Mouse (Mus musculus): ENCODE measurements at regions not wholly inside any gene's neighbourhood (a gene's known extent, or its start where the extent isn't known, plus 50 kb on each side); places are given as distances from the start of the nearest gene placed in this dataset.

- no peaks in the 10 kb centered on the region for H3K36me3 ChIP-seq (ENCODE audit: control insufficient read depth in 1 of 2, insufficient read depth in 2 of 2, low read length in 2 of 2)
- H3K27me3 ChIP-seq (ENCODE audit: control insufficient read depth in 1 of 2, insufficient read depth in 2 of 2, low read length in 2 of 2), result no peaks in the 10 kb centered on the region
- no peaks in the 10 kb centered on the region for H3K79me2 ChIP-seq (ENCODE audit: control insufficient read depth, insufficient read depth, low read length, poor library complexity)
- TF ChIP-seq SMC3 (IDR thresholded peaks at IDR 0.05; ENCODE audit: low read depth, low read length) (no peak), USF2 (IDR thresholded peaks at IDR 0.05; ENCODE audit: borderline replicate concordance in 1 of 2, insufficient read depth in 1 of 2, low read depth in 1 of 2, low read length in 2 of 2) (no peak), ZKSCAN1 (IDR thresholded peaks at IDR 0.05; ENCODE audit: low read depth, low read length) (no peak), POLR2A (IDR thresholded peaks at IDR 0.05; ENCODE audit: control insufficient read depth in 1 of 2, insufficient read depth in 1 of 2, low read depth in 1 of 2, low read length in 2 of 2, poor library complexity in 1 of 2) (no peak), ZNF384 (IDR thresholded peaks at IDR 0.05; ENCODE audit: low read depth, low read length) (no peak), MEF2A (IDR thresholded peaks at IDR 0.05; ENCODE audit: extremely low read depth, insufficient replicate concordance, low read depth, low read length, poor library complexity, severe bottlenecking) (no peak), KAT2A (conservative IDR thresholded peaks at IDR 0.05; ENCODE audit: low read depth, low read length) (no peak), SIN3A (IDR thresholded peaks at IDR 0.05; ENCODE audit: low read length) (no peak), TCF12 (IDR thresholded peaks at IDR 0.05; ENCODE audit: low read depth, low read length) (no peak), MYB (IDR thresholded peaks at IDR 0.05; ENCODE audit: low read depth, low read length) (no peak), NRF1 (IDR thresholded peaks at IDR 0.05; ENCODE audit: insufficient read depth, low read depth, low read length, poor library complexity, severe bottlenecking) (no peak), HCFC1 (IDR thresholded peaks at IDR 0.05; ENCODE audit: low read depth, low read length) (no peak), MAFK (IDR thresholded peaks at IDR 0.05; ENCODE audit: borderline replicate concordance, low read depth, low read length) (no peak), GATA1 (IDR thresholded peaks at IDR 0.05; ENCODE audit: low read depth, low read length) (no peak), CTCF (IDR thresholded peaks at IDR 0.05 in 2 of 3, conservative IDR thresholded peaks at IDR 0.05 in 1 of 3; ENCODE audit: control insufficient read depth in 1 of 3, insufficient read depth in 1 of 3, low read depth in 2 of 3, low read length in 3 of 3, poor library complexity in 1 of 3, severe bottlenecking in 1 of 3) (no peak)
- DNase-seq (ENCODE audit: low read depth, low spot score), result no peak
- H3K27ac ChIP-seq (ENCODE audit: control insufficient read depth, low read depth, low read length), result no peak overlapping the region
- no peaks in the 10 kb centered on the region for H3K4me1 ChIP-seq (ENCODE audit: control insufficient read depth in 1 of 2, insufficient read depth in 2 of 2, low read length in 2 of 2)
- H3K9me3 ChIP-seq (replicated peaks; ENCODE audit: insufficient read depth, low read length), result no peaks in the 10 kb centered on the region
- H3K9ac ChIP-seq (ENCODE audit: control insufficient read depth, low read depth, low read length, poor library complexity, severe bottlenecking), result no peak overlapping the region
- no peak overlapping the region for H3K4me3 ChIP-seq (ENCODE audit: control insufficient read depth in 1 of 2, insufficient read depth in 1 of 2, low read depth in 2 of 2, low read length in 2 of 2)
These were observed 517.9 kb upstream of the Sox9 start for GRCm38 (mm10) chr11:112264077-112264476.

GRCm38 (mm10) chr11:112270911-112271310, 511.1 kb upstream of the Sox9 start:
- TF ChIP-seq CHD2 (IDR thresholded peaks at IDR 0.05; ENCODE audit: low read length) (no peak), RAD21 (IDR thresholded peaks at IDR 0.05; ENCODE audit: low read depth, low read length) (no peak), E2F4 (IDR thresholded peaks at IDR 0.05; ENCODE audit: borderline replicate concordance, low read depth, low read length) (no peak)

More at GRCm38 (mm10) chr11:112270911-112271310, 511.1 kb upstream of the Sox9 start:
- 0 out of 2 replicates have a peak, but pooled peaks cover 2% of the 10 kb centered on the region for H3K9me3 ChIP-seq (replicated peaks; ENCODE audit: insufficient read depth, low read length)
- H3K9ac ChIP-seq (ENCODE audit: control insufficient read depth, low read depth, low read length, poor library complexity, severe bottlenecking), result no peak overlapping the region
- no peaks in the 10 kb centered on the region for H3K27me3 ChIP-seq (ENCODE audit: control insufficient read depth in 1 of 2, insufficient read depth in 2 of 2, low read length in 2 of 2)
- no peaks in the 10 kb centered on the region for H3K4me1 ChIP-seq (ENCODE audit: control insufficient read depth in 1 of 2, insufficient read depth in 2 of 2, low read length in 2 of 2)
- no peaks in the 10 kb centered on the region for H3K79me2 ChIP-seq (ENCODE audit: control insufficient read depth, insufficient read depth, low read length, poor library complexity)
- no peak overlapping the region for H3K4me3 ChIP-seq (ENCODE audit: control insufficient read depth in 1 of 2, insufficient read depth in 1 of 2, low read depth in 2 of 2, low read length in 2 of 2)
- no peak overlapping the region for H3K27ac ChIP-seq (ENCODE audit: control insufficient read depth, low read depth, low read length)
- no peak for DNase-seq (ENCODE audit: low read depth, low spot score)
- no peaks in the 10 kb centered on the region for H3K36me3 ChIP-seq (ENCODE audit: control insufficient read depth in 1 of 2, insufficient read depth in 2 of 2, low read length in 2 of 2)
